In the genomic region with DNA sequence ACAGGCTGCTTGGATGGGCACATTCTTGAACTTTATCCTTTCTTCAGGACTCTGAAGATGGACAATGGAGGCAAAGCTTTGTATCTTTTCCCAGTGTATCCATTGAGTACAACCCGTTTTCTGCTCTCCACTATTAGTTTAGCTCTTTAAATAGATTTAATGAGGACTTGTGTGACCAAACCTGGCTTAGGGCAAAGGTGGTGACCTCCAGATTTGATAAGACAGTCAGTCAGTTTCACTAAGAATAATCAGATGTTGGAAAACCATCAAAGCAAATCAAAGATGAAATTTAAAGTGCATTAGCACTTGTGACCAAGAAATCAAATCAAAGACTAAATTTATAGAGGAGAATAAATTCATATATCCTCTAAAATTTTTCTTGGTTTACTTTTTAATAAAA, we compare ENCODE assay signal across 27 mouse cellular contexts. TPM values are rescaled to one million over a fixed set of nuclear protein-coding genes. Genes with fewer than 3 reads are reported as not detected.
A peak's percentile ranks its signal among the peaks of the same experiment; 100 is the strongest.
DNase-seq lines count a peak whose midpoint lies in the region; ATAC-seq lines count a peak whose summit lies in the region.
"Had no signal": no experiment of that assay in that cellular context is flagged by ENCODE, and none has a peak within 500 bp of the region (broad histone marks: within the 10 kb centered on the region; RNA-seq: fewer than 3 reads in every experiment).

No protein-coding gene starts in this region.

- H3K4me1 ChIP-seq in liver, embryonic 13.5 days (replicated peaks): no peaks in the 10 kb centered on the region
- no peaks in the 10 kb centered on the region for H3K4me1 ChIP-seq in liver, embryonic 16.5 days (ENCODE audit: control insufficient read depth, low read depth, low read length)
- H3K4me1 ChIP-seq: forebrain, embryonic 10.5 days; heart, embryonic 12.5 days; hindbrain, embryonic 12.5 days had no signal

- no peak overlapping the region for H3K9ac ChIP-seq in liver, embryonic 13.5 days
- H3K9ac ChIP-seq in liver, embryonic 16.5 days (ENCODE audit: low read depth, low read length): no peak overlapping the region
- H3K9ac ChIP-seq: forebrain, embryonic 13.5 days; heart, embryonic 12.5 days; hindbrain, embryonic 12.5 days; hindbrain, embryonic 15.5 days had no signal

- no peak overlapping the region for H3K4me3 ChIP-seq in liver, embryonic 13.5 days (replicated peaks)
- H3K4me3 ChIP-seq in liver, embryonic 16.5 days (ENCODE audit: low read depth, low read length): no peak overlapping the region
- H3K4me3 ChIP-seq: forebrain, embryonic 10.5 days; forebrain, embryonic 13.5 days; heart, embryonic 12.5 days; hindbrain, embryonic 12.5 days; hindbrain, embryonic 15.5 days had no signal

- no peaks in the 10 kb centered on the region for H3K9me3 ChIP-seq in liver, embryonic 13.5 days (replicated peaks)
- no peaks in the 10 kb centered on the region for H3K9me3 ChIP-seq in liver, embryonic 16.5 days (replicated peaks; ENCODE audit: control insufficient read depth, low read length)
- H3K9me3 ChIP-seq: forebrain, embryonic 10.5 days; forebrain, embryonic 13.5 days; heart, embryonic 12.5 days; hindbrain, embryonic 12.5 days; hindbrain, embryonic 15.5 days had no signal

- DNase-seq in retina, embryonic 14.5 days (ENCODE audit: low spot score): peak; percentile 1
- no peak for DNase-seq in retina, postnatal 1 day
- DNase-seq in liver, embryonic 13.5 days: no peak
- DNase-seq in gastrocnemius, postnatal 4 days (ENCODE audit: low spot score in 2 of 2): no peak
- no peak for DNase-seq in MN1 (ENCODE audit: low spot score)
- DNase-seq: adrenal gland, adult 8-10 months; adrenal gland, postnatal 25 days; cerebellum, adult 11-12 months; cerebellum, adult 8-10 months; cerebellum, postnatal 10 days; cerebellum, postnatal 36 days; gastrocnemius, postnatal 10 days; gastrocnemius, postnatal 36 days; heart, adult 11 months; heart, postnatal 14 days; heart, postnatal 4 days had no signal

- no peaks in the 10 kb centered on the region for H3K27me3 ChIP-seq in liver, embryonic 13.5 days
- no peaks in the 10 kb centered on the region for H3K27me3 ChIP-seq in liver, embryonic 16.5 days (ENCODE audit: control insufficient read depth, insufficient read depth, low read depth, low read length)
- H3K27me3 ChIP-seq: forebrain, embryonic 13.5 days; heart, embryonic 12.5 days; hindbrain, embryonic 12.5 days; hindbrain, embryonic 15.5 days had no signal

- ATAC-seq in liver, embryonic 13.5 days (ENCODE audit: low read depth): no peak
- ATAC-seq in liver, embryonic 16.5 days (ENCODE audit: low read depth): no peak
- ATAC-seq: activated CD4-positive, CD25-positive, alpha-beta regulatory T cell, adult 4 months; CD4-positive, CD25-positive, alpha-beta regulatory T cell, adult 4 months; forebrain, embryonic 13.5 days; forebrain, embryonic 16.5 days had no signal

- H3K36me3 ChIP-seq in liver, embryonic 13.5 days: no peaks in the 10 kb centered on the region
- H3K36me3 ChIP-seq in liver, embryonic 16.5 days (ENCODE audit: control insufficient read depth, insufficient read depth): no peaks in the 10 kb centered on the region
- H3K36me3 ChIP-seq: forebrain, embryonic 10.5 days; heart, embryonic 12.5 days; hindbrain, embryonic 12.5 days; hindbrain, embryonic 15.5 days had no signal

- H3K27ac ChIP-seq in liver, embryonic 13.5 days: no peak overlapping the region
- no peak overlapping the region for H3K27ac ChIP-seq in liver, embryonic 16.5 days (ENCODE audit: low read length)
- H3K27ac ChIP-seq: forebrain, embryonic 10.5 days; forebrain, embryonic 13.5 days; hindbrain, embryonic 12.5 days; hindbrain, embryonic 15.5 days had no signal

- 32% methylated on average over 1 of the region's 1 CpGs for WGBS in liver, embryonic 13.5 days (ENCODE audit: insufficient replicate concordance)
- 26% methylated on average over 1 of the region's 1 CpGs for WGBS in liver, embryonic 16.5 days (ENCODE audit: insufficient replicate concordance)

- H3K4me2 ChIP-seq in liver, embryonic 13.5 days: peak overlapping the region; percentile 16; the same call in 1 of the 2 replicates
- H3K4me2 ChIP-seq in liver, embryonic 16.5 days (ENCODE audit: low read depth, low read length): peak overlapping the region; percentile 32
- H3K4me2 ChIP-seq: forebrain, embryonic 13.5 days; heart, embryonic 12.5 days; hindbrain, embryonic 12.5 days; hindbrain, embryonic 15.5 days had no signal

RNA-seq across cellular contexts. Expression of a gene that starts 1.7 kb away (rescaled TPM):
- 7.0 and 9.0 TPM in 2 replicates for polyA plus RNA-seq in liver, embryonic 13.5 days (2015; fragmentation: Nextera tagmentation; extraction: Ambion mirVana)
- polyA plus RNA-seq in liver, embryonic 16.5 days (2015; fragmentation: Nextera tagmentation; extraction: Ambion mirVana): 13.8 and 14.1 TPM in 2 replicates
- 10 to 100 TPM; 13.7 to 14.2 TPM for total RNA-seq in gastrocnemius, postnatal 4 days (2021)
- total RNA-seq: MEL had no signal
- polyA plus RNA-seq: activated CD4-positive, CD25-positive, alpha-beta regulatory T cell, adult 4 months; C2C12; CD4-positive, CD25-positive, alpha-beta regulatory T cell, adult 4 months had no signal
